Comparison of ENCODE assay signal across 10 mouse cellular contexts in the genomic region with DNA sequence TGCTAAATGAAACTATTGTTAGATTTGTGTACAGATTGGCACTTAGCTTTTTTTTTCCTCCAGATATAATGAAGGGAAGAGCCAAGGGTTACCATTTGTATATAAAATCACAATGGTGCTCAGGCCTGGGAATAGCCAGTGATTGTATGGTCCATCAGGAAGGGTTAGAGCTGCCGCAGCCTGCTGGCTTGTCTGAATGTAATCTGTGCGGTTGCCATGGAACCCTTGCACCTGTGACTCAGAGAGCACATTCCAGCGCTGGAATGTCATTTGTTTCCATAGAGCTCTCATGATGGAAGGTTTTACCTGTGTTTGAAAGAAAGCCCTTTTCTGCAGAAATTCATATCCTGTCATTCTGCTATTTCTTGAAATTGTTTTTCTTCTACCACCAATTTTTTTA. TPM values are rescaled to one million over a fixed set of nuclear protein-coding genes. Genes with fewer than 3 reads are reported as not detected.
DNase-seq lines count a peak whose midpoint lies in the region; ATAC-seq and TF ChIP-seq lines count a peak whose summit lies in the region.
"Had no signal": no experiment of that assay in that cellular context is flagged by ENCODE, and none has a peak within 500 bp of the region (broad histone marks: within the 10 kb centered on the region; RNA-seq: fewer than 3 reads in every experiment).

No protein-coding gene starts in this region.

- H3K4me3 ChIP-seq in ES-Bruce4 (ENCODE audit: low read depth, low read length): no peak overlapping the region
- no peak overlapping the region for H3K4me3 ChIP-seq in lung, embryonic 15.5 days
- H3K4me3 ChIP-seq: erythroblast, embryonic 14.5 days had no signal

- no peak overlapping the region for H3K9ac ChIP-seq in ES-Bruce4 (ENCODE audit: low read depth, poor library complexity, severe bottlenecking)
- H3K9ac ChIP-seq in lung, embryonic 15.5 days: no peak overlapping the region

- 0 out of 2 replicates have a peak, but pooled peaks have one; percentile 46 for ATAC-seq in lung, embryonic 15.5 days (ENCODE audit: borderline replicate concordance, extremely low read depth, low FRiP score, low TSS enrichment)

- TF ChIP-seq POLR2A in ES-Bruce4 (IDR thresholded peaks at IDR 0.05; ENCODE audit: insufficient read depth, low read length): no peak

- no peaks in the 10 kb centered on the region for H3K27me3 ChIP-seq in ES-Bruce4 (ENCODE audit: control insufficient read depth, insufficient read depth, low read length, poor library complexity, severe bottlenecking)
- no peaks in the 10 kb centered on the region for H3K27me3 ChIP-seq in lung, embryonic 15.5 days

- intact Hi-C loops in heart, postnatal 25 days (cut with DNase I): no loop called here
- intact Hi-C loops in left cerebral cortex, postnatal 14 days (cut with DNase I): no loop called here

- no peaks in the 10 kb centered on the region for H3K36me3 ChIP-seq in ES-Bruce4 (ENCODE audit: control insufficient read depth, insufficient read depth, low read length, poor library complexity, severe bottlenecking)
- H3K36me3 ChIP-seq in lung, embryonic 15.5 days: no peaks in the 10 kb centered on the region

- TF ChIP-seq EP300 in ES-Bruce4 (IDR thresholded peaks at IDR 0.05; ENCODE audit: insufficient read depth, low read depth, low read length): peak; percentile 76; the same call in 1 of the 2 replicates

- H3K27ac ChIP-seq in ES-Bruce4 (ENCODE audit: insufficient read depth, low read length): no peak overlapping the region
- no peak overlapping the region for H3K27ac ChIP-seq in lung, embryonic 15.5 days

- 44% methylated on average over 3 of the region's 3 CpGs for WGBS in lung, embryonic 15.5 days

- DNase-seq in NIH3T3 (ENCODE audit: low read depth): peak; percentile 4
- peak; percentile 7 for DNase-seq in forelimb bud, embryonic 11.5 days (ENCODE audit: low read depth, low spot score)
- DNase-seq in heart, postnatal 25 days (ENCODE audit: low spot score): no peak
- DNase-seq in adrenal gland, adult 18-20 months (ENCODE audit: low spot score in 2 of 2): no peak
- DNase-seq in left cerebral cortex, postnatal 14 days (ENCODE audit: low spot score in 2 of 2): no peak
- DNase-seq: layer of hippocampus, postnatal 36 days had no signal

- TF ChIP-seq CTCF in ES-Bruce4 (IDR thresholded peaks at IDR 0.05; ENCODE audit: low read depth, low read length): no peak

- no peak overlapping the region for H3K4me2 ChIP-seq in lung, embryonic 15.5 days

- no peaks in the 10 kb centered on the region for H3K9me3 ChIP-seq in ES-Bruce4 (replicated peaks; ENCODE audit: control insufficient read depth, insufficient read depth, low read length, poor library complexity, severe bottlenecking)
- H3K9me3 ChIP-seq in lung, embryonic 15.5 days: no peaks in the 10 kb centered on the region

- no peaks in the 10 kb centered on the region for H3K4me1 ChIP-seq in ES-Bruce4 (ENCODE audit: control insufficient read depth, insufficient read depth, low read length)
- no peaks in the 10 kb centered on the region for H3K4me1 ChIP-seq in lung, embryonic 15.5 days

RNA-seq across cellular contexts. Expression of a gene that starts 37.5 kb away (rescaled TPM):
- polyA plus RNA-seq in ES-Bruce4 (2011; ENCODE audit: insufficient read depth, insufficient read length, low read depth, missing spikeins): 43.7 and 45.1 TPM in 2 replicates
- polyA plus RNA-seq in lung, embryonic 15.5 days (2015; fragmentation: Nextera tagmentation; extraction: Ambion mirVana): 16.1 and 19.4 TPM in 2 replicates
- 10 to 100 TPM; 12.0 to 13.5 TPM for total RNA-seq in heart, postnatal 25 days (2021)
- total RNA-seq in adrenal gland, adult 18-20 months (2021): 10 to 100 TPM; 33.6 to 53.0 TPM
- total RNA-seq in left cerebral cortex, postnatal 14 days (2021): 10 to 100 TPM; 47.1 to 50.2 TPM

RNA-seq across cellular contexts. Expression of a gene that starts 57.0 kb away (rescaled TPM):
- polyA plus RNA-seq in ES-Bruce4 (2011; ENCODE audit: insufficient read depth, insufficient read length, low read depth, missing spikeins): 8.3 and 11.0 TPM in 2 replicates
- 28.4 and 31.1 TPM in 2 replicates for polyA plus RNA-seq in lung, embryonic 15.5 days (2015; fragmentation: Nextera tagmentation; extraction: Ambion mirVana)
- 1 to 10 TPM in 1 of 2 experiments, under 1 TPM in 1; 0.89 to 1.3 TPM for total RNA-seq in heart, postnatal 25 days (2021)
- total RNA-seq in adrenal gland, adult 18-20 months (2021): 10 to 100 TPM; 31.8 to 33.0 TPM
- total RNA-seq in left cerebral cortex, postnatal 14 days (2021): 10 to 100 TPM; 36.1 to 40.0 TPM
- total RNA-seq: MEL had no signal
- polyA plus RNA-seq: erythroblast, embryonic 14.5 days had no signal

Comparison
In these comparisons a context has a peak if more than half of its experiments do, and no peak if none do; other contexts are left out.
1. DNase-seq: peak in NIH3T3 (single experiment) and forelimb bud, embryonic 11.5 days (single experiment); none in heart, postnatal 25 days (single experiment), adrenal gland, adult 18-20 months (0 of 2) and left cerebral cortex, postnatal 14 days (0 of 2).
2. RNA of a gene that starts 57.0 kb away (total RNA-seq): 36.1 to 40.0 TPM in left cerebral cortex, postnatal 14 days and 31.8 to 33.0 TPM in adrenal gland, adult 18-20 months; 0.89 to 1.3 TPM in heart, postnatal 25 days; every median in the first group is over 10 times any median in the second.